Mouse (Mus musculus) hindbrain, postnatal 0 days (tissue): ENCODE measurements around the gene Cygb. TPM values are rescaled to one million over a fixed set of nuclear protein-coding genes. Genes with fewer than 3 reads are reported as not detected.

Experiments
- ATAC-seq: fragments of 200-750 bp; cut with Nextera tagmentation; 2 replicates; pipeline ENCODE4 v1.8.0; 2017; ENCODE audit warnings: mild to moderate bottlenecking, moderate TSS enrichment, moderate library complexity
- DNase-seq: peaks from one replicate; pipeline ENCODE4 v3.0.0-alpha.2; 2015; ENCODE audit warnings: low spot score
- H3K27ac ChIP-seq: fragments of 300-500 bp; sonication (generic); 2 replicates; pipeline ENCODE4 v1.5.1; 2014; ENCODE audit warnings: mild to moderate bottlenecking
- H3K27me3 ChIP-seq: fragments of 300-500 bp; sonication (generic); 2 replicates; pipeline ENCODE4 v1.6.1; 2014; ENCODE audit warnings: low read length, mixed read lengths; ENCODE audit not compliant: insufficient read depth
- H3K36me3 ChIP-seq: fragments of 300-500 bp; sonication (generic); 2 replicates; pipeline ENCODE4 v1.6.1; 2014; ENCODE audit warnings: low read length, mixed read lengths; ENCODE audit not compliant: insufficient read depth
- H3K4me1 ChIP-seq: fragments of 300-500 bp; sonication (generic); 2 replicates; pipeline ENCODE4 v1.6.1; 2014; ENCODE audit warnings: antibody characterized with exemption, low read length, mixed read lengths; ENCODE audit not compliant: insufficient read depth
- H3K4me2 ChIP-seq: fragments of 300-500 bp; sonication (generic); 2 replicates; pipeline ENCODE4 v1.6.1; 2014; ENCODE audit warnings: low read depth, mild to moderate bottlenecking, low read length, moderate library complexity, mixed read lengths
- H3K4me3 ChIP-seq: fragments of 300-500 bp; sonication (generic); 2 replicates; pipeline ENCODE4 v1.5.1; 2014; ENCODE audit warnings: low read length
- H3K9ac ChIP-seq: fragments of 300-500 bp; sonication (generic); replicated peaks from 2 replicates; pipeline ENCODE4 v1.6.1; 2014; ENCODE audit warnings: mild to moderate bottlenecking, low read length, moderate library complexity, mixed read lengths
- H3K9me3 ChIP-seq: fragments of 300-500 bp; sonication (generic); 2 replicates; pipeline ENCODE4 v1.6.1; 2016; ENCODE audit warnings: low read length, mixed read lengths
- CTCF ChIP-seq: IDR thresholded peaks from 2 replicates; pipeline ENCODE4 v1.5.1; 2016; ENCODE audit warnings: antibody characterized with exemption, control low read depth, low read depth
- WGBS: fragments of 180-500 bp; shearing (Covaris S2); extraction: QIAGEN DNeasy Blood & Tissue Kit; methylation state at CpG from one replicate; pipeline ENCODE4 v1.1.7; 2014; 5-methylcytosine and 5-hydroxymethylcytosine counted together
- polyA plus RNA-seq: library from polyadenylated mRNA; unstranded; fragments of >200 nt; fragmentation: Nextera tagmentation; extraction: Ambion mirVana; gene quantifications from 2 replicates; pipeline ENCODE4 v1.2.1, GENCODE M21; 2015
- total RNA-seq: library from RNA; depleted of rRNA; stranded (reverse); fragments of >200 nt; gene quantifications from 2 replicates; pipeline ENCODE4 v1.2.3, GENCODE M21; 2014

Cygb gene
- total and polyA plus RNA-seq, 2 experiments from 2014 or later = 48.1 to 54.7 TPM

DNA sequence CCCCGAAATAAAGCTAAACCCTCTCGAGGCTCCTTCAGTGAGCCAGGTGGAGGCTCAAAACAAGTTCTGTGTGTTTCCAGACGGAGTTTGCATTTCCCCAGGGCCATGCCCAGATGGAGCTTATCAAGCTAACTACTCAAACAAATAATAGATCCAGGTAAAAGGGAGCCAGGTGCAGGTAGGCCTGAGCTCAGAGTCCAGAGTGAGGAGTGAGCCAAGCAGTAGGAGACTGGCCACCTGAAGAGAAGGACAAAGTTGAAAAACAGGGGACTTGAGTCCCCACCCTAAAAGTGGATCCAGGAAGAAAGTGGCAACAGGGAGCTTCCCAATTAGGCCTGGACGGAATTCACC lies 39.8 kb upstream of the Cygb start:
- WGBS = 40% methylated on average over 4 of the region's 4 CpGs
- no peak for TF ChIP-seq CTCF
- no peak for DNase-seq
- Histone ChIP-seq H3K27me3 (peaks cover 15% of the 10 kb centered on the region; the same call in 1 of the 2 replicates), H3K9me3 (no peaks in the 10 kb centered on the region), H3K9ac (peak overlapping the region; percentile 45; the same call in 1 of the 2 replicates), H3K36me3 (no peaks in the 10 kb centered on the region), H3K4me1 (peaks cover 10% of the 10 kb centered on the region), H3K4me3 (peak overlapping the region; percentile 35), H3K4me2 (peak overlapping the region; percentile 61), H3K27ac (no peak overlapping the region)
- no peak for ATAC-seq

DNA sequence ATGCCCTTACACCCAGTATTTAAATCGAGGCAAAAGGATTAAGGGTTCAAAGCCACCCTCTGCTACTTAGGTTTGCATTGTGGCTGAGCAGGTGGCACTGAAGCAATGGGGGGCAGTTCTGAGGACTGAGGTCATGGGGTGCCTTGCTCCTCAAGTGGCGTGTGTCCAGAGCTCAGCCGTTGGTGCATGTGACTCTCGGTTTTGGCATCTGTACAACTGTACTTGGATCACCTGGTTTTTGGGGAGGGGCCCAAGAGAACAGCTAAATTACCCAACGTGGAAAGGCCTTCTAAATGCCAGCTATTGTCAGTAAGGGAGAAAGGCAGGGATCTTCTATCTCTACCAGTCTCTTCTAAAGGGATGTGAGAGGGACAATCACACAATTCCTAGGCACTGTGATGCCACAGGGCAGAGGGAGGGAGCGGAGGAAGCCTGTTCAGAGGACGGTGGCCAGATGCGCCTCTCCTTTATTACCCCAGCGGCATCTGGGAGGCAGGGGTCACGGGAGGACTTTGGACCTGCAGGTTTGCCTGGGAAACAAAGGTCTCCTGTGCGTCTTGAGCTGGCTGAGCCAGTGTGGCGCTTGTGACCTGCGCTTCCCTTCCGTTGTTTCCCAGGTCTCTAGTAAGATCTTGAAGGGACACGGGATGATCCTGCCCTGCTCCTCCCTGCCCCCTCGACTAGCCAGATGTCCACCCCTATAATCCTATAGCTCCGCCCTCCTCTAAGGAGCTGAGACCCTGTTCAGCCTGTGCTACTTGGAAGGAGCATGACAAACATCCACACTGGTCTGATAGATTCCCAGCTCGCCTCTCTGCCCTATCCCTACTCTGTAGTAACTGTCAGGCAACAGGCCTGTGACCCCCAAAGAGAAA lies 36.8 kb upstream of the Cygb start:
- no peak for TF ChIP-seq CTCF
- DNase-seq = no peak
- Histone ChIP-seq H3K4me1 (peaks cover 10% of the 10 kb centered on the region), H3K4me3 (no peak overlapping the region), H3K4me2 (no peak overlapping the region), H3K9me3 (no peaks in the 10 kb centered on the region), H3K36me3 (no peaks in the 10 kb centered on the region), H3K27me3 (peaks cover 15% of the 10 kb centered on the region; the same call in 1 of the 2 replicates), H3K27ac (no peak overlapping the region), H3K9ac (no peak overlapping the region)
- WGBS = 55% methylated on average over 18 of the region's 18 CpGs
- no peak for ATAC-seq

GRCm38 (mm10) chr11:116689622-116690021 lies 35.5 kb upstream of the Cygb start:
- no peak overlapping the region for H3K4me2 ChIP-seq
- peaks cover 12% of the 10 kb centered on the region; the same call in 1 of the 2 replicates for H3K27me3 ChIP-seq
- H3K4me1 ChIP-seq = peaks cover 7% of the 10 kb centered on the region
- no peak overlapping the region for H3K4me3 ChIP-seq
- no peak overlapping the region for H3K27ac ChIP-seq
- no peak for ATAC-seq
- no peak for DNase-seq
- no peaks in the 10 kb centered on the region for H3K9me3 ChIP-seq
- no peak overlapping the region for H3K9ac ChIP-seq
- H3K36me3 ChIP-seq = no peaks in the 10 kb centered on the region
- TF ChIP-seq CTCF = no peak
- WGBS = 95% methylated on average over 10 of the region's 10 CpGs

- Histone ChIP-seq H3K9me3 (no peaks in the 10 kb centered on the region), H3K27ac (no peak overlapping the region), H3K9ac (no peak overlapping the region), H3K4me1 (no peaks in the 10 kb centered on the region), H3K27me3 (no peaks in the 10 kb centered on the region), H3K4me2 (no peak overlapping the region), H3K4me3 (no peak overlapping the region), H3K36me3 (0 out of 2 replicates have a peak, but pooled peaks cover 3% of the 10 kb centered on the region)
- WGBS = 83% methylated on average over 8 of the region's 8 CpGs
- no peak for TF ChIP-seq CTCF
- no peak for ATAC-seq
- DNase-seq = no peak
Measured at GRCm38 (mm10) chr11:116687897-116688296, 33.8 kb upstream of the Cygb start.

DNA sequence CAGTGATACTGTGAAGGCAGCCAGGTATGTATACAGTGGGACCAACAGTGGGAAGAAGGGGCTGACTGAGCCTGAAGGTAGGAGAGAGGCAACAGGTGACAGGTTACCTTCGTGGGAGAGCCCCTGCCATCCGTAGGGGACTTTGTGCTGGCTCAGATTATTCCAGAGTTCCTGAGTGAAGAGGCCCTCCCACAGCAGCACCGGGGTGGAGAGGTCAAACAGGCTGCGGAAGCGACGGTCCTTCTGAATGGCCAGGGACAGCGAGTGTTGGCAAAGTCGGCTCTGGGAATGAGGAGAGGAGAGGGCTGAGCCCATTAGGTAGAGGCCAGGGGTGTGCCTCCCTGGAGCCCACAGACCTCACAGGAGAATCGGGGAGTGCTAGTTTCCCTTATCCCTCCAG lies 31.6 kb upstream of the Cygb start:
- H3K9ac ChIP-seq = no peak overlapping the region
- ATAC-seq (no peak), DNase-seq (no peak)
- no peak overlapping the region for H3K4me2 ChIP-seq
- H3K27ac ChIP-seq = no peak overlapping the region
- no peak overlapping the region for H3K4me3 ChIP-seq
- 0 out of 2 replicates have a peak, but pooled peaks cover 3% of the 10 kb centered on the region for H3K36me3 ChIP-seq
- 73% methylated on average over 9 of the region's 9 CpGs for WGBS
- no peaks in the 10 kb centered on the region for H3K9me3 ChIP-seq
- no peaks in the 10 kb centered on the region for H3K4me1 ChIP-seq
- no peaks in the 10 kb centered on the region for H3K27me3 ChIP-seq
- TF ChIP-seq CTCF = no peak

DNA sequence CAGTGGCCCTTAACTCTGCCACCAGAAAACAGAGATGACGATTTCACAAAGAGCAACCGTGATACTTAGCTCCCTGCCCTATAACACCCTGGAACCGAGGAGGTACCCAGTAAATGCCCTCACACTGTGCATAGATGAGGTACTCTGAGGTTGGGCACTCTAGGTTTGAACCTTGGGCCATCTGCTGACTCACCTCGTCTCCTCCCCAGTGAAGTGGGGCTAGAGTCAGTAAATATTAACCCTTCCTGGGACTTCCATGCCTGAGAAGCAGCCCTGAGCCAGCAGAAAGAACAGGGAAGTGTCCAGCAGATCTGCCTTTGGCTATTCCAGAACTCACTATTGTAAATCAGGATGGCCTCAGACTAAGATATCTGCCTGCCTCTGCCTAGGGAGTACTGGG lies 29.7 kb upstream of the Cygb start:
- no peak for TF ChIP-seq CTCF
- no peaks in the 10 kb centered on the region for H3K4me1 ChIP-seq
- ATAC-seq = no peak
- no peak overlapping the region for H3K4me2 ChIP-seq
- no peak overlapping the region for H3K9ac ChIP-seq
- H3K27ac ChIP-seq = no peak overlapping the region
- H3K4me3 ChIP-seq = no peak overlapping the region
- no peaks in the 10 kb centered on the region for H3K9me3 ChIP-seq
- no peaks in the 10 kb centered on the region for H3K27me3 ChIP-seq
- WGBS = 82% methylated on average over 4 of the region's 4 CpGs
- no peak for DNase-seq
- 0 out of 2 replicates have a peak, but pooled peaks cover 3% of the 10 kb centered on the region for H3K36me3 ChIP-seq

- no peak overlapping the region for H3K4me2 ChIP-seq
- H3K4me1 ChIP-seq = no peaks in the 10 kb centered on the region
- H3K27ac ChIP-seq = no peak overlapping the region
- no peak overlapping the region for H3K4me3 ChIP-seq
- H3K36me3 ChIP-seq = 0 out of 2 replicates have a peak, but pooled peaks cover 3% of the 10 kb centered on the region
- no peaks in the 10 kb centered on the region for H3K9me3 ChIP-seq
- ATAC-seq (no peak), DNase-seq (no peak)
- H3K9ac ChIP-seq = no peak overlapping the region
- WGBS = 83% methylated on average over 14 of the region's 14 CpGs
- H3K27me3 ChIP-seq = no peaks in the 10 kb centered on the region
- no peak for TF ChIP-seq CTCF
Measured at GRCm38 (mm10) chr11:116682501-116683144, 28.5 kb upstream of the Cygb start.
